In the genomic region with DNA sequence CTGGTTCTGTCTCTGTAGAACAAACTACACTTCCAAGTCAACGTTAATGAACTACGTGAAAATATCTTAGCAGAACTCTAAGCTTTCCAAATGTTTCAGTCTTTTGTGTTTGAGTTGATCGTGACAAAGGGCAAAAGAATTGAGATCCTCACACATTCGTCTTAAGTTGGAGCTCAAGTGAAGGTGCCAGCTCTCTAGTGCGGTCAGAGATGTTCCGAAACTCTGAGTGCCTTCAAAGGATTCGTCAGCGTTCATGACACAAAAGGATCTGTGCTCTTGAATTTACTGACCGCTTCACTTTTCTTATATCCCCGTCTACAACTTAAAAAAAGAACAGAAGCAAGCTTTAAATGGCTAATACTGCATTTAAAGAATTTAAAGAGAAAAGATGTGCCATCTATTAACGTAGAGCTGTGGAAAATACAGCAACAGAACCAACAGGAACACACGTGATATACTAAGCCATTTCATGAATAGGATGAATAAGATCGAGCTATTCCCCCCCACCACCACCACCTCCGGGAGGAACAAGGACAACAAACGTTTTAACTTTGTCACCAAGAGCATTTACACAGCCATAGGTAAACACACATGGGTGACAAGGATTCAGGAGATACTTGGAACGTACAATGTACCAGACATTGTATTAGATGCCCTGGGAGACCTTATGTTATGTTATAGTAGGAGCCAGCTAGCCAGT, we compare ENCODE assay signal across 8 mouse cellular contexts. TPM values are rescaled to one million over a fixed set of nuclear protein-coding genes. Genes with fewer than 3 reads are reported as not detected.
DNase-seq lines count a peak whose midpoint lies in the region; ATAC-seq lines count a peak whose summit lies in the region.

No protein-coding gene starts in this region.

- no peak for ATAC-seq in heart, embryonic 15.5 days (replicated peaks; ENCODE audit: insufficient number of reproducible peaks, insufficient read depth, low FRiP score, low read depth)
- peak; percentile 18; the same call in 1 of the 2 replicates for ATAC-seq in liver, embryonic 13.5 days (ENCODE audit: low read depth)
- ATAC-seq in neural tube, embryonic 15.5 days (ENCODE audit: low FRiP score): no peak
- no peak for ATAC-seq in granulocyte monocyte progenitor cell, adult 5-6 weeks (replicated peaks; ENCODE audit: poor library complexity, severe bottlenecking)

- H3K9ac ChIP-seq in heart, embryonic 15.5 days: peak overlapping the region; percentile 54
- peak overlapping the region; percentile 81 for H3K9ac ChIP-seq in liver, embryonic 13.5 days
- peak overlapping the region; percentile 67 for H3K9ac ChIP-seq in neural tube, embryonic 15.5 days (replicated peaks)

- 4% methylated on average over 16 of the region's 16 CpGs for WGBS in heart, embryonic 15.5 days
- WGBS in liver, embryonic 13.5 days (ENCODE audit: insufficient replicate concordance): 2% methylated on average over 16 of the region's 16 CpGs
- whole genome bisulfite sequencing in neural tube, embryonic 15.5 days: 2% methylated on average over 16 of the region's 16 CpGs

- DNase-seq in right cerebral cortex, adult 18-20 months: peak; percentile 38
- DNase-seq in right cerebral cortex, postnatal 14 days: no peak
- peak; percentile 8 to 38 for DNase-seq in cerebellum, postnatal 36 days
- no peak for DNase-seq in liver, embryonic 13.5 days
- no peak for DNase-seq in frontal cortex, postnatal 25 days (ENCODE audit: low spot score in 2 of 2)

- peak overlapping the region; percentile 61 for H3K4me3 ChIP-seq in heart, embryonic 15.5 days
- H3K4me3 ChIP-seq in liver, embryonic 13.5 days (replicated peaks): peak overlapping the region; percentile 66
- peak overlapping the region; percentile 60 for H3K4me3 ChIP-seq in neural tube, embryonic 15.5 days (replicated peaks)

- H3K36me3 ChIP-seq in heart, embryonic 15.5 days: no peaks in the 10 kb centered on the region
- no peaks in the 10 kb centered on the region for H3K36me3 ChIP-seq in liver, embryonic 13.5 days
- no peaks in the 10 kb centered on the region for H3K36me3 ChIP-seq in neural tube, embryonic 15.5 days

- H3K27me3 ChIP-seq in heart, embryonic 15.5 days: no peaks in the 10 kb centered on the region
- no peaks in the 10 kb centered on the region for H3K27me3 ChIP-seq in liver, embryonic 13.5 days
- H3K27me3 ChIP-seq in neural tube, embryonic 15.5 days (replicated peaks): no peaks in the 10 kb centered on the region

- no peaks in the 10 kb centered on the region for H3K9me3 ChIP-seq in heart, embryonic 15.5 days (replicated peaks)
- H3K9me3 ChIP-seq in liver, embryonic 13.5 days (replicated peaks): no peaks in the 10 kb centered on the region
- no peaks in the 10 kb centered on the region for H3K9me3 ChIP-seq in neural tube, embryonic 15.5 days (replicated peaks)

- H3K27ac ChIP-seq in heart, embryonic 15.5 days: peak overlapping the region; percentile 99
- peak overlapping the region; percentile 98 for H3K27ac ChIP-seq in liver, embryonic 13.5 days
- peak overlapping the region; percentile 99 for H3K27ac ChIP-seq in neural tube, embryonic 15.5 days (replicated peaks)

- peak overlapping the region; percentile 61 for H3K4me2 ChIP-seq in heart, embryonic 15.5 days
- H3K4me2 ChIP-seq in liver, embryonic 13.5 days: peak overlapping the region; percentile 75
- H3K4me2 ChIP-seq in neural tube, embryonic 15.5 days: peak overlapping the region; percentile 54

- H3K4me1 ChIP-seq in heart, embryonic 15.5 days (replicated peaks): peaks cover 23% of the 10 kb centered on the region
- H3K4me1 ChIP-seq in liver, embryonic 13.5 days (replicated peaks): peaks cover 51% of the 10 kb centered on the region
- peaks cover 30% of the 10 kb centered on the region for H3K4me1 ChIP-seq in neural tube, embryonic 15.5 days

RNA-seq across cellular contexts. Expression of gene Tmpo, which starts 1.3 kb away (rescaled TPM):
- polyA plus RNA-seq in heart, embryonic 15.5 days (2015; fragmentation: Nextera tagmentation; extraction: Ambion mirVana): 154 and 159 TPM in 2 replicates
- polyA plus RNA-seq in liver, embryonic 13.5 days (2015; fragmentation: Nextera tagmentation; extraction: Ambion mirVana): 131 and 169 TPM in 2 replicates
- polyA plus RNA-seq in neural tube, embryonic 15.5 days (2015; fragmentation: Nextera tagmentation; extraction: Ambion mirVana): 80.0 and 105 TPM in 2 replicates
- 186 and 211 TPM in 2 replicates for total RNA-seq in granulocyte monocyte progenitor cell, adult 5-6 weeks (2014; fragmentation: Nextera tagmentation)
- total RNA-seq in granulocyte monocyte progenitor cell, adult 5-6 weeks (2017): 339 and 445 TPM in 2 replicates

RNA-seq across cellular contexts. Expression of gene Slc25a3, which starts 58.6 kb away (rescaled TPM):
- polyA plus RNA-seq in heart, embryonic 15.5 days (2015; fragmentation: Nextera tagmentation; extraction: Ambion mirVana): 912 and 1,036 TPM in 2 replicates
- polyA plus RNA-seq in liver, embryonic 13.5 days (2015; fragmentation: Nextera tagmentation; extraction: Ambion mirVana): 283 and 285 TPM in 2 replicates
- polyA plus RNA-seq in neural tube, embryonic 15.5 days (2015; fragmentation: Nextera tagmentation; extraction: Ambion mirVana): 595 and 628 TPM in 2 replicates
- 534 and 562 TPM in 2 replicates for total RNA-seq in granulocyte monocyte progenitor cell, adult 5-6 weeks (2014; fragmentation: Nextera tagmentation)
- total RNA-seq in granulocyte monocyte progenitor cell, adult 5-6 weeks (2017): 175 and 228 TPM in 2 replicates

Comparison
In these comparisons a context has a peak if more than half of its experiments do, and no peak if none do; other contexts are left out.
1. DNase-seq: peak in right cerebral cortex, adult 18-20 months (single experiment) and cerebellum, postnatal 36 days (2 of 2); none in right cerebral cortex, postnatal 14 days (single experiment), liver, embryonic 13.5 days (single experiment) and frontal cortex, postnatal 25 days (0 of 2).
2. Peak in every context shown above with its lines, with median percentiles within 50 percentile points of each other: H3K27ac ChIP-seq, H3K4me2 ChIP-seq, H3K4me3 ChIP-seq and H3K9ac ChIP-seq.